Mouse (Mus musculus) hindbrain, embryonic 16.5 days (tissue): ENCODE data around the gene Hdac5. TPM values are rescaled to one million over a fixed set of nuclear protein-coding genes. Genes with fewer than 3 reads are reported as not detected.

Experiments
- ATAC-seq: fragments of 200-750 bp; cut with Nextera tagmentation; 2 replicates; pipeline ENCODE4 v1.8.0; 2017; ENCODE audit warnings: moderate TSS enrichment, moderate library complexity
- H3K27ac ChIP-seq: fragments of 300-500 bp; sonication (generic); 2 replicates; pipeline ENCODE4 v1.5.1; 2014; ENCODE audit warnings: low read depth, mild to moderate bottlenecking, control low read depth, low read length, moderate library complexity
- H3K27me3 ChIP-seq: fragments of 300-500 bp; sonication (generic); replicated peaks from 2 replicates; pipeline ENCODE4 v1.6.1; 2014; ENCODE audit warnings: low read length; ENCODE audit not compliant: control insufficient read depth, insufficient read depth
- H3K36me3 ChIP-seq: fragments of 300-500 bp; sonication (generic); 2 replicates; pipeline ENCODE4 v1.6.1; 2014; ENCODE audit warnings: mild to moderate bottlenecking, low read length, moderate library complexity, mixed read lengths; ENCODE audit not compliant: control insufficient read depth, insufficient read depth
- H3K4me1 ChIP-seq: fragments of 300-500 bp; sonication (generic); 2 replicates; pipeline ENCODE4 v1.6.1; 2014; ENCODE audit warnings: low read depth, low read length; ENCODE audit not compliant: control insufficient read depth, insufficient read depth
- H3K4me2 ChIP-seq: fragments of 300-500 bp; sonication (generic); 2 replicates; pipeline ENCODE4 v1.6.1; 2014; ENCODE audit warnings: mild to moderate bottlenecking, low read length, control low read depth, moderate library complexity
- H3K4me3 ChIP-seq: fragments of 300-500 bp; sonication (generic); 2 replicates; pipeline ENCODE4 v1.5.1; 2014; ENCODE audit warnings: mild to moderate bottlenecking, low read length, control low read depth, moderate library complexity
- H3K9ac ChIP-seq: fragments of 300-500 bp; sonication (generic); 2 replicates; pipeline ENCODE4 v1.6.1; 2014; ENCODE audit warnings: low read depth, mild to moderate bottlenecking, control low read depth, low read length, moderate library complexity
- H3K9me3 ChIP-seq: fragments of 300-500 bp; sonication (generic); 2 replicates; pipeline ENCODE4 v1.6.1; 2014; ENCODE audit warnings: mild to moderate bottlenecking, low read length, moderate library complexity; ENCODE audit not compliant: control insufficient read depth
- WGBS: fragments of 180-500 bp; shearing (Covaris S2); extraction: QIAGEN DNeasy Blood & Tissue Kit; methylation state at CpG from one replicate; pipeline ENCODE4 v1.1.7; 2014; 5-methylcytosine and 5-hydroxymethylcytosine counted together
- polyA plus RNA-seq: library from polyadenylated mRNA; unstranded; fragments of >200 nt; fragmentation: Nextera tagmentation; extraction: Ambion mirVana; gene quantifications from 2 replicates; pipeline ENCODE4 v1.2.1, GENCODE M21; 2015

The Hdac5 gene
- polyA plus RNA-seq, 1 experiment from 2014 or later: 75.8 TPM

- Histone ChIP-seq H3K9me3 (no peaks in the 10 kb centered on the region), H3K4me1 (peaks cover 17% of the 10 kb centered on the region), H3K36me3 (no peaks in the 10 kb centered on the region), H3K27me3 (no peaks in the 10 kb centered on the region), H3K4me3 (peak overlapping the region; percentile 43), H3K27ac (peak overlapping the region; percentile 71), H3K4me2 (peak overlapping the region; percentile 85), H3K9ac (peak overlapping the region; percentile 58)
- under 1% methylated on average over 32 of the region's 32 CpGs for WGBS
- peak; percentile 89 for ATAC-seq
These were observed 15.0 kb upstream of the Hdac5 start for GRCm38 (mm10) chr11:102244926-102245449.

GRCm38 (mm10) chr11:102241874-102242273 lies 11.9 kb upstream of the Hdac5 start:
- Histone ChIP-seq H3K4me3 (no peak overlapping the region), H3K9me3 (no peaks in the 10 kb centered on the region)
- ATAC-seq: no peak

GRCm38 (mm10) chr11:102241246-102241645 lies 11.3 kb upstream of the Hdac5 start:
- WGBS: 85% methylated on average over 5 of the region's 5 CpGs
- H3K4me1 ChIP-seq: peaks cover 14% of the 10 kb centered on the region
- no peak overlapping the region for H3K4me3 ChIP-seq
- H3K4me2 ChIP-seq: no peak overlapping the region
- no peaks in the 10 kb centered on the region for H3K9me3 ChIP-seq
- H3K27me3 ChIP-seq: no peaks in the 10 kb centered on the region
- no peaks in the 10 kb centered on the region for H3K36me3 ChIP-seq
- H3K9ac ChIP-seq: no peak overlapping the region
- no peak overlapping the region for H3K27ac ChIP-seq
- no peak for ATAC-seq

More at GRCm38 (mm10) chr11:102241874-102242273, 11.9 kb upstream of the Hdac5 start:
- Histone ChIP-seq H3K27ac (no peak overlapping the region), H3K9ac (no peak overlapping the region), H3K4me1 (peaks cover 14% of the 10 kb centered on the region), H3K27me3 (no peaks in the 10 kb centered on the region), H3K36me3 (no peaks in the 10 kb centered on the region), H3K4me2 (no peak overlapping the region)
- WGBS: 53% methylated on average over 5 of the region's 5 CpGs

DNA sequence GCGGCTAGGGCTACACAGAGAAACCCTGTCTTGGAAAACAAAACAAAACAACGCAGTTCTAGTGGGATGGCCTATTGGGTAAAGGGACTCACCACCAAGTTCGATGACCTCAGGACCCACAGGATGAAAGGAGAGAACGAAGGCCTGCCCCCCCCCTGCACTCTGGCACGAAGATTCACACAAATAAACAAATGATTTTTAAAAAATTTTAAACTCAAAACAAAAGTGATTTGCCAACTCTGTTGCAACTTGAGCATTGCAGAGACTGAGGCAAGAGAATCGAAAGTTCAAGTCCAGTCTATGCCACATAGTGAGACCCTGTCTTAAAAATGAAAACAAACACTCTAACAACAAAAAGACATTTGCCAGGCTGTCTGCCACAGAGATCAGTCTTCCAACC lies 10.7 kb upstream of the Hdac5 start:
- no peak overlapping the region for H3K9ac ChIP-seq
- peaks cover 11% of the 10 kb centered on the region for H3K4me1 ChIP-seq
- H3K4me3 ChIP-seq: no peak overlapping the region
- H3K27me3 ChIP-seq: no peaks in the 10 kb centered on the region
- H3K9me3 ChIP-seq: no peaks in the 10 kb centered on the region
- H3K27ac ChIP-seq: no peak overlapping the region
- no peaks in the 10 kb centered on the region for H3K36me3 ChIP-seq
- 90% methylated on average over 6 of the region's 6 CpGs for WGBS
- ATAC-seq: no peak
- H3K4me2 ChIP-seq: no peak overlapping the region

DNA sequence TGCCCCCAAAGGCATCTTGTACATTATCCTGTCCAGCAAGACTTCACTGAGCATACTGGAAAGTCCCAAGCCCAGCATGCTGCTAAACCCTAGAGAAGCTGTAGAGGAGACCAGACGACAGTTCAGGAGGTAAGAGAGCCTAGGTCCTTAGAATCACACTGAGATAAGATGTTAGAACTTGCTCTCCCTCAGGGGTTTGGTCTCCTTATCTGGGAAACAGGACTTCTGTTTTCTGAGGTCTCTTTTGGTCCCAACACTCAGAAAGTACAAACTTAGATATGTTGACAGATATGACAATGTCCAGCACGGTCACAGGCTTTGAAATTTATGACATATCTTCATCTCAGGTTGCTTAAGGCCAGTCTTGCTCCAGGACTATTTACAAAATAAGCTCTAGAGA lies 6.1 kb upstream of the Hdac5 start:
- 81% methylated on average over 2 of the region's 2 CpGs for WGBS
- Histone ChIP-seq H3K27me3 (no peaks in the 10 kb centered on the region), H3K9me3 (no peaks in the 10 kb centered on the region), H3K36me3 (no peaks in the 10 kb centered on the region), H3K4me3 (no peak overlapping the region), H3K9ac (no peak overlapping the region), H3K4me2 (no peak overlapping the region), H3K4me1 (no peaks in the 10 kb centered on the region), H3K27ac (no peak overlapping the region)
- no peak for ATAC-seq

DNA sequence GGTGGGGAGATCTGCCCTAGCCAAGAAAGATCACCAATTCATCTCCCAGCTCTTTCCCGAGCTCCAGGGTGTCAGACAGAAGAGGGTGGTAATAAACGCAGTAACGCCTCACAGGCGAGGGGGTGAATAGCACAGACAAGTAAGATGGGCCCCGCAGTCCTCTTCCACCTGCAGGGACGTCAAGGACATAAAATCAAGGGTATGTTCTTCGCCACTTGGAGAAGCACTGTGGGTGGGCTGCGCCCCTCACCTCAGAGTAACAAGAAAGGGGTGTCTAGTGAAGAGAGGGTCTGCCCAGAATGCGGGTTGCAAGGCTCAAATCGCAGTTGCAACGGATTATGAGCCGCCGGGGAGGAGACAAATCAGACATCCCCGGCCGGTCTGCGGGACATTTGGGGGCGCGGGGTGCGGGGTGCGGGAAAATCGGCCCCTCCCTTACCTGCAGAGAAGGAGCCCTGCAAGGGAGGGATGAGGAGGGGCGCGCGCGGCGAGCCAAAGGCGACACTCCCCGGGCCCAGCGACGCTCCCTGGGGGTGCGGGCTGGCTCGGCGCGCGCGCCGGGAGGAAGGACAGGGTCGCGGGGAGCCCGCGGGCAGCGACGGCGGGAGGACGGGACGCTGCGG lies 524 bp downstream of the Hdac5 start:
- H3K4me2 ChIP-seq: peak overlapping the region; percentile 63
- peaks cover 41% of the 10 kb centered on the region for H3K4me1 ChIP-seq
- peak overlapping the region; percentile 94 for H3K9ac ChIP-seq
- H3K27me3 ChIP-seq: no peaks in the 10 kb centered on the region
- H3K27ac ChIP-seq: peak overlapping the region; percentile 90
- H3K36me3 ChIP-seq: no peaks in the 10 kb centered on the region
- WGBS: 1% methylated on average over 28 of the region's 47 CpGs
- ATAC-seq: peak; percentile 35; the same call in 1 of the 2 replicates
- peak overlapping the region; percentile 84 for H3K4me3 ChIP-seq
- H3K9me3 ChIP-seq: no peaks in the 10 kb centered on the region

GRCm38 (mm10) chr11:102228646-102229268 lies 1.2 kb downstream of the Hdac5 start:
- Histone ChIP-seq H3K9ac (peak overlapping the region; percentile 94), H3K9me3 (no peaks in the 10 kb centered on the region), H3K27me3 (no peaks in the 10 kb centered on the region), H3K36me3 (no peaks in the 10 kb centered on the region), H3K4me1 (peaks cover 44% of the 10 kb centered on the region), H3K4me2 (peak overlapping the region; percentile 63), H3K4me3 (peak overlapping the region; percentile 84), H3K27ac (peak overlapping the region; percentile 90)
- ATAC-seq: no peak
- 8% methylated on average over 7 of the region's 7 CpGs for WGBS

- H3K9me3 ChIP-seq: no peaks in the 10 kb centered on the region
- 8% methylated on average over 9 of the region's 9 CpGs for WGBS
- H3K4me3 ChIP-seq: peak overlapping the region; percentile 84
- no peaks in the 10 kb centered on the region for H3K36me3 ChIP-seq
- H3K27me3 ChIP-seq: no peaks in the 10 kb centered on the region
- H3K9ac ChIP-seq: peak overlapping the region; percentile 58
- H3K4me1 ChIP-seq: peaks cover 49% of the 10 kb centered on the region
- H3K27ac ChIP-seq: peak overlapping the region; percentile 9; the same call in 1 of the 2 replicates
- H3K4me2 ChIP-seq: peak overlapping the region; percentile 63
- ATAC-seq: 0 out of 2 replicates have a peak, but pooled peaks have one; percentile 1
These were observed 1.8 kb downstream of the Hdac5 start for GRCm38 (mm10) chr11:102228191-102228545.
